Mouse (Mus musculus) C2C12 (cell line): ENCODE measurements around the gene Optc. TPM values are rescaled to one million over a fixed set of nuclear protein-coding genes. Genes with fewer than 3 reads are reported as not detected.

ENCODE experiments used
- H3K27me3 ChIP-seq: one replicate; pipeline ENCODE4 v1.6.1; 2011; ENCODE audit not compliant: control insufficient read depth, insufficient read depth, insufficient read length
- H3K36me3 ChIP-seq: one replicate; pipeline ENCODE4 v1.6.1; 2011; ENCODE audit not compliant: control insufficient read depth, insufficient read depth
- H3K4me3 ChIP-seq: one replicate; pipeline ENCODE4 v1.5.1; 2011; ENCODE audit warnings: mild to moderate bottlenecking, control low read depth; ENCODE audit not compliant: poor library complexity, insufficient read depth, severe bottlenecking
- H3K79me2 ChIP-seq: one replicate; pipeline ENCODE4 v1.6.1; 2011; ENCODE audit not compliant: control insufficient read depth, insufficient read depth
- H3K79me3 ChIP-seq: one replicate; pipeline ENCODE4 v1.6.1; 2011; ENCODE audit warnings: low read depth, control low read depth
- H3ac ChIP-seq: one replicate; pipeline ENCODE3; 2011; ENCODE audit warnings: low read depth; ENCODE audit not compliant: control insufficient read depth, insufficient read length
- CEBPB ChIP-seq: IDR thresholded peaks from one replicate; pipeline ENCODE4 v1.6.1; 2011; ENCODE audit warnings: low read depth, mild to moderate bottlenecking, control low read depth, moderate library complexity
- CTCF ChIP-seq: IDR thresholded peaks from one replicate; pipeline ENCODE4 v1.5.1; 2011; ENCODE audit not compliant: control insufficient read depth, insufficient read depth, insufficient read length
- FOSL1 ChIP-seq: IDR thresholded peaks from one replicate; pipeline ENCODE4 v1.8.0; 2011; ENCODE audit warnings: mild to moderate bottlenecking, low read length; ENCODE audit not compliant: poor library complexity, insufficient read depth, severe bottlenecking
- MAX ChIP-seq: IDR thresholded peaks from one replicate; pipeline ENCODE4 v1.6.1; 2011; ENCODE audit warnings: mild to moderate bottlenecking, control low read depth
- MYOD1 ChIP-seq: IDR thresholded peaks from one replicate; pipeline ENCODE4 v1.6.1; 2011; ENCODE audit warnings: low read depth; ENCODE audit not compliant: control insufficient read depth, insufficient read length
- MYOG ChIP-seq: IDR thresholded peaks from one replicate; pipeline ENCODE4 v1.6.1; 2011; ENCODE audit not compliant: control insufficient read depth, insufficient read length; ENCODE audit errors: extremely low read depth
- USF1 ChIP-seq: IDR thresholded peaks from one replicate; pipeline ENCODE4 v1.6.1; 2011; ENCODE audit warnings: low read depth, mild to moderate bottlenecking, control low read depth, moderate library complexity
- long read RNA-seq, 2 experiments: library from polyadenylated mRNA; unstranded; transcript quantifications; one replicate each; pipeline ENCODE4 v2.0.0; 2019 to 2020
- polyA plus RNA-seq: library from polyadenylated mRNA; unstranded; fragments of >200 nt; fragmentation: generic; extraction: Trizol; gene quantifications from one replicate; pipeline ENCODE4 v1.2.1, GENCODE M21; 2012; ENCODE audit warnings: missing spikeins

The Optc gene
- polyA plus RNA-seq: 0.27 TPM
- long read RNA-seq, experiment 1, partial matches to known transcripts: 0 of 2 reads
- long read RNA-seq, experiment 1, other reads (novel, unspliced or antisense): 1 of 2 reads
- long read RNA-seq, experiment 2: 0 reads

DNA sequence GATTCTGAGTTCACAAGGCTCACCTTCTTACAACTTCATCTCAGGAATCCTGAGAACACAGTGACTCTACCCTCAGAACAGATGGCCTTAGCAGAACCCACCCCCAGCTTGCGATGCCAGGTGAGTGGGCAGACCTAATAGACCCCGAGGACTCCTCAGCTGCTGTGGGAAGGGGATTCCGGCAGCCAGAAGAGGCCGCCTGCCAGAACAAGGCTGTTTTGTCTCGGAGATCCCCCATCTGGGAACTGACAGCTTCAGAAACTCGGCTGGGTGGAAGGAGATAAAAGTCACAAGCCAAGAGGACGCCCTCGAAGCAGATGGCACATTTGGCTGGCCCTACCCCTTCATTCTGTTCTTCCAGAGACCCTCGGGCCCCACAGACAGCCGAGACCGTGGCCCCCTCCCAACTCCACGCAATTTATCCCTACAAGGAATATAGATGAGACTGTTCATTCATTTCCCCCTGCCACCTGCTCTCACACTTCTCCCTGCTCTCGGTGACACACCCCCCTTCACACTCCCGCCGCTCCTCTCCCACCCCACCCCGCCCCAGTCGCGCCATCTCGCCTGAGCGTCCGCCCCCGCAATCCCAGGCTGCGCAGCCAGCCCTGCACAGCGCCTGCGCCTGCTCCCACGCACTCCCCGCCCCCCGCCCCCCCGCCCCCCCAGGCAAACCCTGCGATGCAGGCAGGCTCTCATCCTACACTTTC lies at the start of gene Optc:
Optc (minus strand) TSS at position 51 of the 710 bp plus-strand sequence.
- no peaks in the 10 kb centered on the region for H3K27me3 ChIP-seq
- TF ChIP-seq MAX: no peak
- no peaks in the 10 kb centered on the region for H3K79me2 ChIP-seq
- no peak within 1 kb of the TSS for H3K4me3 ChIP-seq
- no peaks in the 10 kb centered on the region for H3K36me3 ChIP-seq
- H3K79me3 ChIP-seq: no peaks in the 10 kb centered on the region
- peak within 1 kb of the TSS; percentile 59 for H3ac ChIP-seq

DNA sequence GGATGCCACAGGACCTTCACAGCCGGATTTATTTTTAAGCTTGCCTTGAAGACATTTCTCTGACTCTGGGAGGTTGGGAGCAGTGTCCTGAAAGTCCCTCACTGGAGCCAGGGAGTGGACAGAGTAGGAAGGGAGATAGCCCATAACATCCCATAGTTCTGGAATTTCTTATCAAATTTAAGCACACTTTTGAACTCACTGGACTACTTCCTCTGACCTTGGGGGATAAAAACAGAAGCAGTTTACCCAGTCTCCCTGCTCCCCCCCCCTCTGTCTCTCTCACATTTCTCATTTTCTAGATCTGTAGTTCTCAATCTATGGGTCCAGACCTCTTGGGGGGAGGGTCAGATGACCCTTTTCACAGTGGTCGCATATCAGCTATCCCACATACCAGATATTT lies 46.2 kb upstream of the Optc start:
- Histone ChIP-seq H3K79me3 (no peaks in the 10 kb centered on the region), H3K4me3 (no peak overlapping the region), H3K79me2 (no peaks in the 10 kb centered on the region), H3ac (no peak overlapping the region), H3K36me3 (no peaks in the 10 kb centered on the region), H3K27me3 (no peaks in the 10 kb centered on the region)
- TF ChIP-seq CEBPB (no peak), CTCF (no peak), MYOD1 (no peak), MYOG (no peak), FOSL1 (no peak), MAX (no peak), USF1 (no peak)

DNA sequence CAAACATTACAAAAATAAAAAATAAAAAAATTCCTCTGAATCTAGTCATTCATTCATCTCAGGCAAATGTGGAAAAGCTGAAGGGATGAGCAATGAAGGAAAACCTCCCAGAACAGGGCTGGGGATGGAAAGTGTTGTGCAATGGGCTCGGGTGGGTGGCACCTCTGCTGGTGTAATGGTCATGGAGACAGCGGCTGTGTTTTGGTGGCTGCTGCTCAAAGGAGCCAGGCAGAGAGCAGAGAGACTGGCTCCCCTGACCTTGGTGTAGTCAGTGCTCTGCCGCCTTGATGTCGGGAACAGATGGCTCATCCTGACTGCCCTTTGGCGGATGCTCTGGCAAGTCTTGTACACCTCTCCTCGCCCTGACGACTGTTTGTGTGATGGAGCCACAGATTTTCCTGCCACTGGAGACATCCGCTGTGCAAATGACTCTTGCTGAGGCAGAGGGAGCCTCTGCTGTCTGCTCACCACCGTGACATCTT lies 45.5 kb upstream of the Optc start:
- TF ChIP-seq MYOG (no peak), USF1 (no peak), CEBPB (peak; percentile 97)
- H3K27me3 ChIP-seq: no peaks in the 10 kb centered on the region
- no peaks in the 10 kb centered on the region for H3K79me3 ChIP-seq
- H3K4me3 ChIP-seq: no peak overlapping the region
- H3K36me3 ChIP-seq: no peaks in the 10 kb centered on the region
- no peaks in the 10 kb centered on the region for H3K79me2 ChIP-seq
- no peak overlapping the region for H3ac ChIP-seq

DNA sequence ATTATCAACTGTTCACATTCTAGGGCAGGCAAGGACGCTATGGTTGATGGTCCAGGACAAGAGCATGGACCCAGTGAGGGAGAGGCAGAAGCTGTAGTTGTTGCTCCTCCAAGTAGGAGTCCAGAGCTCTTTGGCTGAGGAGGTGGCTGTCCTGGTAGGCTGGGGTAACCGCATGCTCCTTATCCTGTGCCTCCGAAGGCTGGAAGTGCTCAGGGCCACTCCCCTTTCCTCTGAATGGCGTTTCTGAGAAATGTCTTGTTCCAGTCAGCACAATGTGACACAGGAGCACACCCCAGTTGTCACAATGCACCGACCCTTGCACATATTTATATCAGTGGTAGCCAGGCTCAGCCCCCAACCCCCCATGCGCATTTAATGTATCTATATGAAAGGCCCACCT lies 43.8 kb upstream of the Optc start:
- H3K27me3 ChIP-seq: no peaks in the 10 kb centered on the region
- H3K36me3 ChIP-seq: no peaks in the 10 kb centered on the region
- TF ChIP-seq MYOD1: no peak
- TF ChIP-seq MYOG: no peak
- TF ChIP-seq CEBPB: no peak
- TF ChIP-seq FOSL1: no peak
- no peak for TF ChIP-seq USF1
- no peak for TF ChIP-seq CTCF
- no peak for TF ChIP-seq MAX
- H3K79me3 ChIP-seq: no peaks in the 10 kb centered on the region
- no peaks in the 10 kb centered on the region for H3K79me2 ChIP-seq
- no peak overlapping the region for H3ac ChIP-seq
- no peak overlapping the region for H3K4me3 ChIP-seq

DNA sequence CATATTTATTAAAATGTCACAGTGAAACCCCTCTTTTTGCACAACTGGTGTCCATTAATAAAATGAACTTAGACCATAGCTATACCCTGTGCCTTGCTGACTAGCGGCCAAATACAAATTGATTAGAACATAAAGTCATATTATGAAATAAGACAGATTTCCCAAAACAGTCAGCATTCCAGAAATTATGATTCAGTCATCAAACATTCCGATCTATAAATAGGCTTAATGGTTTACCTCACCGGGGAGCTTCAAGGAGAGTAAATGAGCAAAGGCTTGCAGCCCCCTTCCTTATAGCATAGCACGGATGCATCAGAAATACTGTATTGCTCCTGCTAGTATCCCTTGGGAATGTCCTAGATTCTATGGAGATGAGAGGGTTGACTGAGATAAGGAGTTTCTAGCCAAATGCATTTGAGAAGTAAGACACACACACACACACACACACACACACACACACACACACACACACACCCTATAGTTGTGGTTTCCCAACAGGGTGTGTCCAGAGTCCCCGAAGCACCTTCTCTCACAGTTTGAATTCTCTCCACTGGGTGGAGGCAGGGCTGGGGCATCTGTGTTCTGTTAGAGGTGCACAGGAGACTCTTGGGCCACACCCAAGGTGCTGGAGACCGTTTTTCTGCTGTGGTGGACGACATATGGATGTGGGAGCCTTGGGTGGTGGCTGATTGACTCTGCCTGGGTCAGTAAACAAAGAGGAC lies 42.4 kb upstream of the Optc start:
- no peak overlapping the region for H3ac ChIP-seq
- H3K27me3 ChIP-seq: no peaks in the 10 kb centered on the region
- no peak for TF ChIP-seq MAX
- TF ChIP-seq FOSL1: no peak
- TF ChIP-seq USF1: no peak
- TF ChIP-seq CEBPB: no peak
- TF ChIP-seq CTCF: no peak
- TF ChIP-seq MYOG: no peak
- TF ChIP-seq MYOD1: no peak
- no peaks in the 10 kb centered on the region for H3K79me2 ChIP-seq
- no peaks in the 10 kb centered on the region for H3K79me3 ChIP-seq
- no peaks in the 10 kb centered on the region for H3K36me3 ChIP-seq
- no peak overlapping the region for H3K4me3 ChIP-seq

DNA sequence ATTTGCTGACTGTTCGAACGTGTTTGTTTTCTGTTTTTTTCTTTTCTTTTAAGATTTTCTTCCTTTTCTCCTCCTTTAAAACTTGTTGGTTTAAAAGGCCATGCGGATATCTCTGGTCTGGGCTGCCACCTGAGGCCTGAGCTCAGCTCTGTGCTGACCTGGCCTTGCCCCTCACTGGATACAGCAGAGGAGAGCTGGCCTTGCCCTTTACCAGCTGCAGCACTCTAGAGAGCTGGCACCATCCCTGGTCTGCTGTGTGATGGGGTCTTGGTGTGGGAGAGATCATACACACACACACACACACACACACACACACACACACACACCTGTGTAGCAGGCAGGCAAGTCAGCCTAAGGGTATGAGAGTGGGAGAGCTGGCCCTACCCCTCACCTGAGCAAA lies 37.3 kb upstream of the Optc start:
- Histone ChIP-seq H3K79me3 (no peaks in the 10 kb centered on the region), H3K4me3 (no peak overlapping the region), H3ac (no peak overlapping the region), H3K27me3 (no peaks in the 10 kb centered on the region), H3K36me3 (no peaks in the 10 kb centered on the region), H3K79me2 (no peaks in the 10 kb centered on the region)
- TF ChIP-seq CTCF (no peak), MAX (no peak), FOSL1 (no peak), USF1 (no peak), CEBPB (no peak), MYOD1 (no peak), MYOG (no peak)
